Mouse (Mus musculus): ENCODE measurements around the gene Slc35b1.

The Slc35b1 gene

GRCm38 (mm10) chr11:95366280-95366897, 18.1 kb upstream of the Slc35b1 start:
- DNase-seq (ENCODE audit: low read depth): no peak

- no peak for DNase-seq (ENCODE audit: low read depth)
Observed at GRCm38 (mm10) chr11:95367011-95367735, 17.3 kb upstream of the Slc35b1 start.

GRCm38 (mm10) chr11:95368231-95368823, 16.2 kb upstream of the Slc35b1 start:
- DNase-seq (ENCODE audit: low read depth): no peak

GRCm38 (mm10) chr11:95368871-95369270, 15.6 kb upstream of the Slc35b1 start:
- DNase-seq (ENCODE audit: low read depth): no peak

GRCm38 (mm10) chr11:95369964-95370890, 14.3 kb upstream of the Slc35b1 start:
- DNase-seq (ENCODE audit: low read depth): no peak

- DNase-seq (ENCODE audit: low read depth): no peak
Observed at GRCm38 (mm10) chr11:95371182-95371581, 13.3 kb upstream of the Slc35b1 start.

GRCm38 (mm10) chr11:95378926-95379325, 5.6 kb upstream of the Slc35b1 start:
- no peak for DNase-seq (ENCODE audit: low read depth)

GRCm38 (mm10) chr11:95379552-95379951, 4.9 kb upstream of the Slc35b1 start:
- no peak for DNase-seq (ENCODE audit: low read depth)

- no peak for DNase-seq (ENCODE audit: low read depth)
Observed at GRCm38 (mm10) chr11:95380711-95381110, 3.8 kb upstream of the Slc35b1 start.

- no peak for DNase-seq (ENCODE audit: low read depth)
Observed at GRCm38 (mm10) chr11:95381146-95381545, 3.3 kb upstream of the Slc35b1 start.

GRCm38 (mm10) chr11:95383331-95383986, 1.0 kb upstream of the Slc35b1 start:
- DNase-seq (ENCODE audit: low read depth): no peak

- no peak for DNase-seq (ENCODE audit: low read depth)
Observed at GRCm38 (mm10) chr11:95384004-95384318, 531 bp upstream of the Slc35b1 start.

- no peak for DNase-seq (ENCODE audit: low read depth)
Observed at GRCm38 (mm10) chr11:95384973-95385320, 455 bp downstream of the Slc35b1 start.

GRCm38 (mm10) chr11:95387354-95387753, 2.9 kb downstream of the Slc35b1 start:
- DNase-seq (ENCODE audit: low read depth): no peak

GRCm38 (mm10) chr11:95389006-95389405, 4.5 kb downstream of the Slc35b1 start:
- DNase-seq (ENCODE audit: low read depth): no peak

GRCm38 (mm10) chr11:95390420-95390819, 5.9 kb downstream of the Slc35b1 start:
- no peak for DNase-seq (ENCODE audit: low read depth)

- no peak for DNase-seq (ENCODE audit: low read depth)
Observed at GRCm38 (mm10) chr11:95391201-95391600, 6.7 kb downstream of the Slc35b1 start.

GRCm38 (mm10) chr11:95391743-95392142, 7.3 kb downstream of the Slc35b1 start:
- DNase-seq (ENCODE audit: low read depth): no peak

GRCm38 (mm10) chr11:95392223-95392667, 7.8 kb downstream of the Slc35b1 start:
- DNase-seq (ENCODE audit: low read depth): no peak

GRCm38 (mm10) chr11:95392708-95393499, 8.4 kb downstream of the Slc35b1 start:
- DNase-seq (ENCODE audit: low read depth): no peak

- no peak for DNase-seq (ENCODE audit: low read depth)
Observed at GRCm38 (mm10) chr11:95393500-95393816, 9.0 kb downstream of the Slc35b1 start.
